Mouse (Mus musculus): ENCODE measurements around the gene Tmem135. TPM values are rescaled to one million over a fixed set of nuclear protein-coding genes. Genes with fewer than 3 reads are reported as not detected.

The Tmem135 gene
- polyA plus RNA-seq, 1 experiment from 2014 or later, result 36.3 TPM

DNA sequence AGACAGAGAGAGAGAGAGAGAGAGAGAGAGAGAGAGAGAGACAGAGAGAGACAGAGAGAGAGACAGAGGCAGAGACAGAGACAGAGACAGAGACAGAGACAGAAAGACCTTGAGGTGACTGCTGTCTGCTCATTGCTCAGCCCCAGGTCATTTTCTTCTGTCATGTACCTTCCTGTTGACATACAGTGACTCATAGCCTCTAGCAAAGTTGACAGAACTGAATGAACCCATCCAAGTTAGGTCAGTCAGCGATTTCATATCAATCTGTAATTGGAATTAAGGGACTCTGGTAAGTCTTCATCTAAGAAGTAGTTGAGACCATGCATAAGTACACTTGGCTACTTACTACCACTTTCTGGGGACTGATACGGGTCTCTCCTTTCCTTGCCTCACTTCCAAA, 27.2 kb upstream of the Tmem135 start:
- Histone ChIP-seq H3K27ac (ENCODE audit: low read length) (no peak overlapping the region), H3K27me3 (ENCODE audit: control insufficient read depth, insufficient read depth, low read length) (no peaks in the 10 kb centered on the region), H3K4me3 (replicated peaks; ENCODE audit: low read length) (no peak overlapping the region), H3K36me3 (ENCODE audit: control insufficient read depth, insufficient read depth, low read length) (no peaks in the 10 kb centered on the region), H3K4me2 (ENCODE audit: low read depth, low read length) (no peak overlapping the region), H3K4me1 (ENCODE audit: control insufficient read depth, insufficient read depth, low read length) (peaks cover 10% of the 10 kb centered on the region), H3K9me3 (replicated peaks; ENCODE audit: control insufficient read depth, low read length) (no peaks in the 10 kb centered on the region), H3K9ac (ENCODE audit: low read length) (no peak overlapping the region)
- 80% methylated on average over 2 of the region's 2 CpGs for WGBS
- no peak for ATAC-seq (ENCODE audit: insufficient read depth, low FRiP score)

DNA sequence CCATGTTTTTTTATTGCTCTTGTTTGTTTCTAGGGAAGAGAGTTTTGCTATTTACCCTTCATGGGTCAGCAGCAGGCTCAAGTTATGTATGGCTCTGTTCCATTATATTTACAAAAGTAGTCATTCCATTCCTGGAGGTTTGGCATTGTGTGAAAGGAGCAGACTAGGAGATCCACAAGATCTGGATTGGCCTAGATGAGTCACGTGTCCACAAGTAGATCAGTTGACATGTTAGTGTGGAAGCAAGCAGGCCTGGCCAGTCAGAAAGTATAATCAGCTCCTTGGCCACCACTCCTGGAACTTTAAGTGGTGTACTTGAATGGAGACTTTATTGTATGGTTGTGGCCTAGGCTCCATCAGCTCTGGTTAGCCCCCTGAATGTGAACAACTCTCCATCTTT, 25.3 kb upstream of the Tmem135 start:
- H3K27me3 ChIP-seq (ENCODE audit: control insufficient read depth, insufficient read depth, low read length), result no peaks in the 10 kb centered on the region
- H3K9ac ChIP-seq (ENCODE audit: low read length), result no peak overlapping the region
- no peak overlapping the region for H3K4me3 ChIP-seq (replicated peaks; ENCODE audit: low read length)
- H3K4me1 ChIP-seq (ENCODE audit: control insufficient read depth, insufficient read depth, low read length), result peaks cover 10% of the 10 kb centered on the region
- no peaks in the 10 kb centered on the region for H3K36me3 ChIP-seq (ENCODE audit: control insufficient read depth, insufficient read depth, low read length)
- no peaks in the 10 kb centered on the region for H3K9me3 ChIP-seq (replicated peaks; ENCODE audit: control insufficient read depth, low read length)
- ATAC-seq (ENCODE audit: insufficient read depth, low FRiP score), result no peak
- WGBS, result 64% methylated on average over 1 of the region's 1 CpGs
- no peak overlapping the region for H3K27ac ChIP-seq (ENCODE audit: low read length)
- no peak overlapping the region for H3K4me2 ChIP-seq (ENCODE audit: low read depth, low read length)

DNA sequence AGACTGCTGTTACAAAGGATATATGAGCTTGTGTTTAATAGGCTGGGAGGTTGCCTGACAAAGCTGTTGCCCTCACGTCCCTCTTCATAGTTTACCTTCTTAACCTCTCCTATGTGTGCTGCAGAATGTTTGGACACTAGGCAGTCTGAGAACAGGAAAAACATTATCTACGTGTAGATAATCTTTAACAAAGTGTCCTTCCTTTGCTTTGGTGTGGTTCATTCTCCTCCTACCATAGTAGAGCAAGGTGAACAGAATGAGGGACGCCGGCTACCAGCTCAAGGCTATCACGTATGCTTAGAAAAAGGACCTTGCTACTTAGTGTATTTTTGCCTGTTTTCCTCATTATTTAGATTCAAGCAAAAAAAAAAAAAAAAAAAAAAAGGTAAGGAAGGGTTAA, 24.8 kb upstream of the Tmem135 start:
- Histone ChIP-seq H3K27me3 (ENCODE audit: control insufficient read depth, insufficient read depth, low read length) (no peaks in the 10 kb centered on the region), H3K4me3 (replicated peaks; ENCODE audit: low read length) (no peak overlapping the region), H3K9ac (ENCODE audit: low read length) (no peak overlapping the region), H3K27ac (ENCODE audit: low read length) (no peak overlapping the region), H3K4me1 (ENCODE audit: control insufficient read depth, insufficient read depth, low read length) (peaks cover 9% of the 10 kb centered on the region), H3K4me2 (ENCODE audit: low read depth, low read length) (no peak overlapping the region), H3K9me3 (replicated peaks; ENCODE audit: control insufficient read depth, low read length) (no peaks in the 10 kb centered on the region), H3K36me3 (ENCODE audit: control insufficient read depth, insufficient read depth, low read length) (no peaks in the 10 kb centered on the region)
- no peak for ATAC-seq (ENCODE audit: insufficient read depth, low FRiP score)
- WGBS, result 55% methylated on average over 5 of the region's 5 CpGs

DNA sequence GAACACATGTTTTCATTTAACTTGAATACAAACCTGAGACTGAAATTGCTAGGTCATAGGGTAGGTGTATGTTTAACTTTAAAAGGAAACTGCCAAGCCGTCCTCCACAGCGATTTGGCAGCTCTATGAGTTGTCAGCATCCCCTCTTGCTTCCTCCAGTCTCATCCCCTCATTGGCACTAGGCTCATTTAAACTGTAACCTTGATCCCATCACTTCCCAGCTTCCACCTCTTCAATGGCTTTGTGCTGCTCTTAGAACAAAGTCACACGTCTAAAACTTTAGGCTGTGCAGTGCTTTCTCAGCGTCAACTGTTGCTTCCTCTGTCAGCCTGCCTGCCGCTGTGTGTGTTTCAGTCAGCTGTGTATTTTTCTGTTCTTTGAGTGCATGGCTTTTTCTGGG, 23.1 kb upstream of the Tmem135 start:
- H3K27me3 ChIP-seq (ENCODE audit: control insufficient read depth, insufficient read depth, low read length), result no peaks in the 10 kb centered on the region
- H3K4me2 ChIP-seq (ENCODE audit: low read depth, low read length), result no peak overlapping the region
- no peak overlapping the region for H3K9ac ChIP-seq (ENCODE audit: low read length)
- no peaks in the 10 kb centered on the region for H3K36me3 ChIP-seq (ENCODE audit: control insufficient read depth, insufficient read depth, low read length)
- H3K9me3 ChIP-seq (replicated peaks; ENCODE audit: control insufficient read depth, low read length), result no peaks in the 10 kb centered on the region
- ATAC-seq (ENCODE audit: insufficient read depth, low FRiP score), result no peak
- H3K27ac ChIP-seq (ENCODE audit: low read length), result no peak overlapping the region
- H3K4me1 ChIP-seq (ENCODE audit: control insufficient read depth, insufficient read depth, low read length), result no peaks in the 10 kb centered on the region; the same call in 1 of the 2 replicates
- no peak overlapping the region for H3K4me3 ChIP-seq (replicated peaks; ENCODE audit: low read length)
- WGBS, result 22% methylated on average over 5 of the region's 5 CpGs

DNA sequence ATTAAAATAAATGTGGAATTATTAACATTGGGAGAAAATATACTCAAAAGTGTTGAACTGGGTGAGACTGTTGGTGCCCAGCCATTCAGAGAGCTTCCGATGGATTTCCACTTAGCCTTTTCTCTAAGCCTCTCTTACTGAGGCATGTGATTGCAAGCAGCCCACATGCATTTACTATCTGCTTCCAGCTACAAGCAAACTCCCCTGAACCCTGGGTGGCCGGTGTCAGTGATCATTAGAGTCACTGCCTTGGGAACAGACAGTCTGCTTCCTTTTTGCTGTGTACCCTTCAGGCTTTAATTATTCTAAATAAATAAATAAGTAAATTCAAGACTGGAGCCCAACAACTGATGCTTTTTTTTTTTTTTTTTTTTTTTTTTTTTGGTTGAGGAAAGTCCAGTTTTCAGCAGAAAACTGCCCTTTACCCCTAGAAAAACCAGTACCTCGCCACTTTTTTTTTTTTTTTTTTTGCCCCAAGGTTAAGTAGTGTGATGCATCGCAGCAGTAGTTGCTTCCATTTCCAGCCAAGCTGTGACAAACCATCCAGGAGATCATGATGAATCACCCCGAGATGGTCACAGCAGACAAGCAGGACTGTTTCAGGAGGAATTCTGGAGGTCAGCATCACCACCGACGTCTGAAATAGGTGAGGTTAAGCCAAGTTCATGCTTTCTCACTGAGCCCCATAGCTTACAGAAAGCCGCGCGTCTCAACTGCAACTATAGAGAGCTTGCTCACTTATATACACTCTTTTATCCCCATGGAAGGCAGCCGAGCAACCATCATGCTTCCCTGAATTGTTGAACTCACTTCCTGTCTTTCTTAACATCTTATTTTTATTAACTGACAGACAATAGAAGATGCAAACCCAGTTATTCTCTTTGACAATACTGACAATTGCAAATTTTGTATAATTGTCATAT, 22.0 kb upstream of the Tmem135 start:
- Histone ChIP-seq H3K9ac (ENCODE audit: low read length) (no peak overlapping the region), H3K27me3 (ENCODE audit: control insufficient read depth, insufficient read depth, low read length) (no peaks in the 10 kb centered on the region), H3K4me3 (replicated peaks; ENCODE audit: low read length) (no peak overlapping the region), H3K9me3 (replicated peaks; ENCODE audit: control insufficient read depth, low read length) (no peaks in the 10 kb centered on the region), H3K4me2 (ENCODE audit: low read depth, low read length) (no peak overlapping the region), H3K27ac (ENCODE audit: low read length) (no peak overlapping the region), H3K4me1 (ENCODE audit: control insufficient read depth, insufficient read depth, low read length) (no peaks in the 10 kb centered on the region; the same call in 1 of the 2 replicates), H3K36me3 (ENCODE audit: control insufficient read depth, insufficient read depth, low read length) (no peaks in the 10 kb centered on the region)
- WGBS, result 32% methylated on average over 11 of the region's 11 CpGs
- ATAC-seq (ENCODE audit: insufficient read depth, low FRiP score), result no peak

DNA sequence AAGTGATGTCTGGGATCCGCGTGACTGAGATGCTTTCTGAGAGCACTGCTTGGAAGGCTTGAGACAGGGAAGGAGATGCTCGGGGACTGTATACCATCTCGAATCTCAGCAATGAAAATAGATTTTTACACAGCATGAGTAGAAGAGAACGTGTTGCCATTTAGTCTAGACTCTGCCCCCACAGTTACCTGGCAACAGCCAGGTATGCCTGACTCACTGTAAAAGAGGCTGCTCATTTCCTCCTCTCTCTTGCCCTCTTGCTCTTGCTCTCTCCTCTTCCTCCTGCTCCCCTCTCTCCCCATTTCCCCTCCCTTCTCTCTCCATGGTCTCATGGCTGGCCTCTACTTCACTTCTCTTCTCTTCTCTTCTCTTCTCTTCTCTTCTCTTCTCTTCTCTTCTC, 20.6 kb upstream of the Tmem135 start:
- peak; percentile 56; the same call in 1 of the 2 replicates for ATAC-seq (ENCODE audit: insufficient read depth, low FRiP score)
- Histone ChIP-seq H3K9ac (ENCODE audit: low read length) (no peak overlapping the region), H3K4me1 (ENCODE audit: control insufficient read depth, insufficient read depth, low read length) (no peaks in the 10 kb centered on the region; the same call in 1 of the 2 replicates), H3K9me3 (replicated peaks; ENCODE audit: control insufficient read depth, low read length) (no peaks in the 10 kb centered on the region), H3K4me3 (replicated peaks; ENCODE audit: low read length) (no peak overlapping the region), H3K4me2 (ENCODE audit: low read depth, low read length) (no peak overlapping the region), H3K27ac (ENCODE audit: low read length) (no peak overlapping the region), H3K27me3 (ENCODE audit: control insufficient read depth, insufficient read depth, low read length) (no peaks in the 10 kb centered on the region), H3K36me3 (ENCODE audit: control insufficient read depth, insufficient read depth, low read length) (no peaks in the 10 kb centered on the region)
- WGBS, result 75% methylated on average over 5 of the region's 5 CpGs

DNA sequence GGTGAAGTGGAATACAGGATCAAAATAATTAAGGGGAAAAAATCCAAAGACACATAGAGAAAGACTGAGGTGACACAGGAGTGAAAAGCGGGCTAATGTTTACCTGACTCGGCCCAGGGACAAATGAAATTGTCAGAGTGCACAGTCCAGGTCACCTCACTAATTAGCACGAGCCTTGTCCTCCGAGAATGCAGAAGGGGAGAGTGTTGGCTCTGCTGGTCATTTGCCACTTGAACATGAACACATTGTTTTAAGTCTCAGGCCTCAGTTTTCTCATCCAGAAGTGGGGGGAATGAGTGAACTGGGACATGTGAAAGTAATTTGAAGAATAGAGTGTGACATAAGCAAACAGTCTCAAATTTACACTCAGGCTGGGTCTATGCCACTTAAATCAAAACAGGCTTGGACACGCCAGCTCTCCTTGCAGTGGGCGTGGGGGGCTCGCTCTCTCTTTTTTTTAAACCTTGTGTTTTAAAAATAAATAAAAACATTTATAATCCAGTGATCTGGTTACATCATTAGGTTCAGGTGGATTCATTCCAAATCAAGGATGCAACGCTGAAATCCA, 19.8 kb upstream of the Tmem135 start:
- H3K4me1 ChIP-seq (ENCODE audit: control insufficient read depth, insufficient read depth, low read length), result no peaks in the 10 kb centered on the region
- 50% methylated on average over 8 of the region's 8 CpGs for WGBS
- H3K4me3 ChIP-seq (replicated peaks; ENCODE audit: low read length), result no peak overlapping the region
- H3K9me3 ChIP-seq (replicated peaks; ENCODE audit: control insufficient read depth, low read length), result no peaks in the 10 kb centered on the region
- no peak for ATAC-seq (ENCODE audit: insufficient read depth, low FRiP score)
- no peak overlapping the region for H3K4me2 ChIP-seq (ENCODE audit: low read depth, low read length)
- H3K9ac ChIP-seq (ENCODE audit: low read length), result no peak overlapping the region
- no peaks in the 10 kb centered on the region for H3K36me3 ChIP-seq (ENCODE audit: control insufficient read depth, insufficient read depth, low read length)
- H3K27me3 ChIP-seq (ENCODE audit: control insufficient read depth, insufficient read depth, low read length), result no peaks in the 10 kb centered on the region
- H3K27ac ChIP-seq (ENCODE audit: low read length), result no peak overlapping the region

DNA sequence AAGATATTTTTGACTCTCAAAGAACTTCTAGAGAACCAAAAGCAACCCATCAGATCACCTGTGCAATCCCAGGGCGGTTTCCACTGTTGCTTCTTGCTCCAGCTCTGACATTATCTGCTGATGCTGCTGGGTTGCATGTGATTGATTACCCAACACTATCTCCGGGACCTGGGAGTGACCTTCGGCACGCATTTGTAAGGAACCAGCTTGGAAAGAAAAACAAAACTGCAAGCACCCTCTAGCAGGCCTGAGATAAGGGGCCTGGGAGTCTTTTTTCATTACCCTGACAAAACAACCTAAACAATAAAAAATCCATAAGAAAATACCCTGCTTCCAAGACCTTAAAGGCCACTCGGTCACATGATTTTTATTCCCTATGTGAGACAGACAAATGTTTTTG, 19.2 kb upstream of the Tmem135 start:
- 16% methylated on average over 5 of the region's 5 CpGs for WGBS
- ATAC-seq (ENCODE audit: insufficient read depth, low FRiP score), result no peak
- no peaks in the 10 kb centered on the region for H3K4me1 ChIP-seq (ENCODE audit: control insufficient read depth, insufficient read depth, low read length)
- H3K27me3 ChIP-seq (ENCODE audit: control insufficient read depth, insufficient read depth, low read length), result no peaks in the 10 kb centered on the region
- H3K27ac ChIP-seq (ENCODE audit: low read length), result no peak overlapping the region
- no peaks in the 10 kb centered on the region for H3K9me3 ChIP-seq (replicated peaks; ENCODE audit: control insufficient read depth, low read length)
- H3K36me3 ChIP-seq (ENCODE audit: control insufficient read depth, insufficient read depth, low read length), result no peaks in the 10 kb centered on the region
- H3K4me3 ChIP-seq (replicated peaks; ENCODE audit: low read length), result no peak overlapping the region
- no peak overlapping the region for H3K4me2 ChIP-seq (ENCODE audit: low read depth, low read length)
- no peak overlapping the region for H3K9ac ChIP-seq (ENCODE audit: low read length)

DNA sequence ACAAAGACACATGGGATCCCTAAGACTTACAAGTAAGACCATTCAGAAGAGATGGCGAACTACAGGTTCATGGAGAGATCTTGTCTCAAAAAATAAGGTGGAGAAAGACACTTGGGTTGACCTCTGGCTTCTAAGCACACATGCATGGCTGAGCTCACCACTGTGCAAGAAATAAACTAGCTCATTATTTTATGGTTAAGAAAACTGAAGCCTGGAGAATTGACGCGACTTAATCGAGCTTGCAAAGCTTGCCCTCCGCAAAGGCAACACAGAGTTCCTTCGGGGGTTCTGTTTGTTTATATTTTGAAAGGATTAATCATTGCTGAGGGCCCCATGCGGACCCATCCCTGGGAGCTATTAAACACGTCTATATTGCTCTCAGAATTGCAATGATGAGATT, 18.6 kb upstream of the Tmem135 start:
- ATAC-seq (ENCODE audit: insufficient read depth, low FRiP score), result no peak
- H3K9ac ChIP-seq (ENCODE audit: low read length), result no peak overlapping the region
- H3K36me3 ChIP-seq (ENCODE audit: control insufficient read depth, insufficient read depth, low read length), result no peaks in the 10 kb centered on the region
- H3K4me1 ChIP-seq (ENCODE audit: control insufficient read depth, insufficient read depth, low read length), result 0 out of 2 replicates have a peak, but pooled peaks cover 5% of the 10 kb centered on the region
- no peaks in the 10 kb centered on the region for H3K9me3 ChIP-seq (replicated peaks; ENCODE audit: control insufficient read depth, low read length)
- H3K27ac ChIP-seq (ENCODE audit: low read length), result no peak overlapping the region
- H3K4me2 ChIP-seq (ENCODE audit: low read depth, low read length), result no peak overlapping the region
- H3K4me3 ChIP-seq (replicated peaks; ENCODE audit: low read length), result no peak overlapping the region
- H3K27me3 ChIP-seq (ENCODE audit: control insufficient read depth, insufficient read depth, low read length), result no peaks in the 10 kb centered on the region
- WGBS, result 31% methylated on average over 8 of the region's 8 CpGs
